Mouse (Mus musculus) spleen, postnatal 14 days (tissue): ENCODE data around the gene Bola1.
"Not testable (repeated sequence)": the region's sequence is repeated elsewhere in the genome, so short reads cannot be mapped to it uniquely, and the experiment has no call there.

Experiments used
- DNase-seq, 2 experiments: peaks; one replicate each; pipeline ENCODE4 v3.0.0; 2021 to 2022; ENCODE audit warnings: low spot score in 2 of 2

The Bola1 gene

GRCm38 (mm10) chr3:96247356-96248140, 28.0 kb upstream of the Bola1 start:
- DNase-seq = no peak

- not testable (repeated sequence) for DNase-seq
These were observed 26.9 kb upstream of the Bola1 start, which contains the start of gene Hist2h3c1 for GRCm38 (mm10) chr3:96246427-96246856. Gene Hist2h3c1, plus strand, starts transcription at chr3:96246685.

- DNase-seq = not testable (repeated sequence)
These were observed 26.5 kb upstream of the Bola1 start for GRCm38 (mm10) chr3:96246018-96246417.

DNA sequence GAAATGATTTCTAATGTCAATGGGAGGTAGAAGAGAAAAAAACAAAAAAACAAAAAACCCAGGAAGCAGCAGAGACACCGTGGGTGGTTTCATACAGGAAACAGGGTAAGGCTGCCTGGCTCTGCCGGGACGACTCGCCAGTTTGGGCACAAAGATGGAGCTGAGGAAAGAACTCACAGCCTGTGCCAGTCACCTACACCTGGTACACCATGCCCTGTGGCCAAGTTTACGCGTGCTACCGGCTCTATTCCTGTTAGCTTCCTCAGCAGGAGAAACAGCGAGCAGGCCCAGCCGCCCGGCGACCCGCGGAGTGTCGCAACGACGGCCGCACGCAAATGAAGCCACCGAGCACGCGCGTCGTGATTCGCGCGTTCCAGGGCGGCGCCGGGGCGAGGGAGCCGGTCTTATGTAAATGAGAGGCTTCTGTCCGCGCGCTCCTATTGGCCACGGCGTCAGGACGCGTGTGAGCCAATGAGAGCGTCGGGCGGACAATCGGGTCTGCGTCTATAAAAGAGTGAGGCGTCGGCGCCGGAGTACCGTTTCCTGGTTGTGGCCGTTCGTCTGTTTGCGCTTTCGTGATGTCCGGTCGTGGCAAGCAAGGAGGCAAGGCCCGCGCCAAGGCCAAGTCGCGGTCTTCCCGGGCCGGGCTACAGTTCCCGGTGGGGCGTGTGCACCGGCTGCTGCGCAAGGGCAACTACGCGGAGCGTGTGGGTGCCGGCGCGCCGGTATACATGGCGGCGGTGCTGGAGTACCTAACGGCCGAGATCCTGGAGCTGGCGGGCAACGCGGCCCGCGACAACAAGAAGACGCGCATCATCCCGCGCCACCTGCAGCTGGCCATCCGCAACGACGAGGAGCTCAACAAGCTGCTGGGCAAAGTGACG, 25.7 kb upstream of the Bola1 start, which contains the start of gene Hist2h2aa1:
TSS of gene Hist2h2aa1 (plus strand) at position 495 of the 884 bp plus-strand sequence.
- DNase-seq = peak; percentile 78 to 79

DNA sequence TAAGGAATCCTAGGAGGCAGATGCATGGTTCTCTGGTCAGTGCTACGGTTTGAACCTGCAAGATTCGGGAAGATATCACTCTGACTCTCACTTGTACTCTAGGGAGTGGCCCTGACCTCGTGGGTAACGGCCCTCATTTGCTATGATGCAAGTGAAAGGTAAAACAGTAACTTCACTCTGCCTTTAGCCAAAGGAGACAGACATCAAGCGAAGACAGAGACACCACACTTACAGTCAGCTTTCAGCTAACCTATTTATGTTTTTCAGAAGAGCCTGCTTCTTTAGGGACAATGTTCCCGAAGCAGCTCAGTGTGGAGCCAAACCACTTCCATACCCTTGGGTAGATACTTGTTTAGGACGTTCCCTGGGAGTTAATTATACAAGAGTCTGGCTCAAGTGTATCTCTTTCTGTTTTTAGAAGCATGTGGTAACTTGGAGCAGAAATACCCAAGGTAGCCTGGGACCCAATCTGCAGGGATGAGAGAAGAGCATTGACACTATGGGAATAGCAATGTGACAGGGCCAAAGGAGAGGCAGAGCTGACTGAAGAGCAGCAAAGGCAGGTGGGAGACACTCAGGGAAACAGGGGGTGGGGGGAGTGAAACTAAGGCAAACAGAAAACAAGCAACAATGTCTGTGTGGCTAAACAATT, 24.5 kb upstream of the Bola1 start:
- DNase-seq = no peak

DNA sequence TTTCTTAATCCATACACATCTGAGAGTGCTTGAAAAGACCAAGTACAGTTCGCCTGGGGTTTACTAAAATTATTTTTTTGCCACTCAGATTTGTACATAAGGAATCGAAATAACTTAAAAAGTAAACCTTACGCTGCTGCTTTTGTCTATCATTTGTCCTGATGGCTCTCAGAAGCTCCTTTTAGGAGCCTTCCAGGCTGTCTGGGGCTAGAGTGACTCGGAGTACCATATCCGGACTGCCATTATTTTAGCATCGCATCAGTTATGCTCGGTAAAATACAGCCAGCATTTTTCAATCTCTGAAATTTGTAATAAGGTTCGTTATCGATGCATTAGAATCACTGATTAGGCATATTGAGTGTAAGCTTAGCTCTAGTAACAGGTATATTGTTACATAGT, 21.3 kb upstream of the Bola1 start:
- no peak for DNase-seq

- DNase-seq = peak; percentile 96 to 98
These were observed 20.7 kb upstream of the Bola1 start, which contains the start of gene Hist2h2aa2 for GRCm38 (mm10) chr3:96239949-96240798. Gene Hist2h2aa2, minus strand, starts transcription at chr3:96240276.

- peak; percentile 47 to 57 for DNase-seq
These were observed 19.7 kb upstream of the Bola1 start, which contains the start of gene Hist2h3c2 for GRCm38 (mm10) chr3:96238954-96239793. Gene Hist2h3c2, minus strand, starts transcription at chr3:96239127.

- DNase-seq = no peak
These were observed 18.5 kb upstream of the Bola1 start for GRCm38 (mm10) chr3:96237904-96238511.

DNA sequence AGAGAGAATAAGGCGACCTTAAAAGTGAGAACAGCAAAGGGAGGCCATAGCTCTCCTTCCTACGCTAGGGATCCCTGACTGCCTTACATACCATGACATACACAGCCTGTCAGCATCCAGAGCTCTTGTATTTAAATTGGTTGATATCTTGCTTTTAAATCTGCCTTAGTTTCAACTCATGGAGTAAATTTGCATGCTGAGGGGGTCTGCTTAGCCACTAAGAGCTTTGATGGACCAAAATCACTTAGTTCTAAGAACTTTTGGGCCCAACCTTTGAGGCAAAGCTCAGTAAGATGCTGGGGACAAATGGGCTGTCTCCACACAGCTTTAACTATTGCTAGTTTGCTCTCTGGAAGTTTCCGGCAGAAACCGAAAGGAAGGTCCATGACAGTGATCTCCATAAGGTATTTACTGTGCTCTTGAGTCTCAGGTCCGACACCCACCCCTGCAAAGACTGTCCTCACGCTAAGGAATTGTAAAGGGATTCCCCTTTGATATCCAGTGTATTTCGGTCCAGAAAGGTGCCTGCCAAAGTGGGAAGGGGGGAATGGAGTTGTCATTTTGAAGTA, 17.9 kb upstream of the Bola1 start:
- DNase-seq = no peak

- DNase-seq = no peak
These were observed 17.4 kb upstream of the Bola1 start for GRCm38 (mm10) chr3:96236834-96237334.

DNA sequence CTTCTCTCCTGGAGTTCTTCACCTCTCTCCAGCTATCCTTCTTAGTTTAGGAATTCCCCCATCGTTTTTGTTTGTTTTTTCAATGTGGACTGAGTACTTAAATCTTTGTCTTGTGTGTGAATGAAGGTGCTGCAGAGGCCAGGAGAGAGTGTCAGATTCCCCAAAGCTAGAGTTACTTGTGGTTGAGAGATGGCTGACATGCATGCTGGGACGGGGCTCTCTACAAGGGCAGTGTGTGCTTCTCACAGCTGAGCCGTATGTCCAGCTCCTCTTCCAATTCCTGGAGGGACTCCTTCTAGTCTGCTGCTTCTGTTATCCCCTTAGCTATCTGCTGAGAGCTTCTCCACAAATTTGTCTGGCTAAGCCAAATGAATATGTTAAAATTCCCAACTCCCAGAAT, 16.3 kb upstream of the Bola1 start:
- no peak for DNase-seq

DNA sequence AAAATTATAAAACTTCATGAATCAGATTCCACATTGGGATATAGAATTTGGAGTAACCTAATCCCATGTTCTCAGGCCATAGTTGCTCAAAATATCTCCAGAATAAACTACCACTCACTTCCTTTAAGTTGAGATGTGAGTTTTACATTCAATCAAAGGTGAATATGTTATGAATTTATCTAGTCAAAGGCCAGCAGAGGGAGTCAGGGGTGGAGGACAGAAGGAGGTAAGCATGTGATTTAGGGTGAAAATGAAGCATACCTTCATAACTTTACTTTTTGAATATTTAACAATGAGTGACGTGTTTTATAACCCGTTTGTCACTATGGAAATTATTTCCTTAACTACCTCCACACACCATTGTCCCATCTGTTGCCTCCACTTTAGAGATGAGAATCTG, 15.4 kb upstream of the Bola1 start:
- no peak for DNase-seq

- no peak for DNase-seq
These were observed 12.2 kb upstream of the Bola1 start for GRCm38 (mm10) chr3:96231758-96232120.

- DNase-seq = no peak
These were observed 11.6 kb upstream of the Bola1 start for GRCm38 (mm10) chr3:96230910-96231757.

- DNase-seq = no peak
These were observed 10.9 kb upstream of the Bola1 start for GRCm38 (mm10) chr3:96230404-96230803.

DNA sequence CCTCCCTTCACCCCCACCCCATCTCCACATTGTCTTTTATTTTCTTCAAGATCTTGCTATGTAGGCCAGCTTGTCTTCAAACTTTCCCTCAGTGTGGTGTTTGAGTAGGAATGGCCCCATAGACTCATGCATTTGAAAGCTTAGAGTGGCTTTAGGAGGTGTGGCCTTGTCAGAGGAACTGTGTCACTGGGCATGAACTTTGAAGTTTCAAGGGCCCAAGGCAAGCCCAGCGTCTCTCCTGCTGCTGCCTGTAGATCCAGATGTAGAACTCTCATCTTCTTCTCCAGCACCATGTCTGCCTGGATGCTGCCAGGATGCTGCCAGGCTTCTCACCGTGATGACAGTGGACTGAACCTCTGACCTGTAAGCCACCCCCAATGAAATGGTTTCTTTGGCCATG, 9.3 kb upstream of the Bola1 start:
- DNase-seq = no peak
